Mouse (Mus musculus) mouse embryonic stem cell (cell line): ENCODE measurements around the gene Zzz3.
"Not testable (repeated sequence)": the region's sequence is repeated elsewhere in the genome, so short reads cannot be mapped to it uniquely, and the experiment has no call there.

Experiments used
- in situ Hi-C, 2 experiments: fragments of 300-500 bp; cut with MboI; formaldehyde crosslinking; loops; 1 replicate in 1 of 2; 3 replicates in 1 of 2; pipeline ENCODE4 v1.14.3; 2019 to 2020; ENCODE audit warnings: low sequenced_read_pairs in 2 of 2, low pct_unique_long_range_greater_than_20kb in 1 of 2, mixed read lengths in 1 of 2; ENCODE audit not compliant: unreplicated experiment in 1 of 2

Zzz3 gene

DNA sequence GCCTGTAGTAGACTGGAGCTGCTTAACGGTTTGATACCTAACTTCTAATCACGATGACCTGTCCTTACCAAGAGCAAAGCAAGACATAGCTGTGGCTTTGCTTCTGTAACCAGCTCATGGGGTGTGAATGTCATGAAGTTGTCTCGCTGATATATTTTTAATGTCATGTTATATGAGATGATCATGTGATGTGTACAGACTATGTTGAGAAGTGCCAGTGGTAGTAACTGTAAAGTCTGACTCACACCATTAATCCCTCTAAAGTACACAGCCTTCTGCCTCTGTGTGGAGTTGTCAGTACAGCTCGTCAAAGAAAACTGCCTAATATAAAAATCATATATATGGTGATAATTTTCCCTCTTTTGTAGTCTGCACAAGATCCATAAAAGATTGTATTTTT lies 63.6 kb downstream of the Zzz3 start:
- in situ Hi-C loops: not testable (repeated sequence)

DNA sequence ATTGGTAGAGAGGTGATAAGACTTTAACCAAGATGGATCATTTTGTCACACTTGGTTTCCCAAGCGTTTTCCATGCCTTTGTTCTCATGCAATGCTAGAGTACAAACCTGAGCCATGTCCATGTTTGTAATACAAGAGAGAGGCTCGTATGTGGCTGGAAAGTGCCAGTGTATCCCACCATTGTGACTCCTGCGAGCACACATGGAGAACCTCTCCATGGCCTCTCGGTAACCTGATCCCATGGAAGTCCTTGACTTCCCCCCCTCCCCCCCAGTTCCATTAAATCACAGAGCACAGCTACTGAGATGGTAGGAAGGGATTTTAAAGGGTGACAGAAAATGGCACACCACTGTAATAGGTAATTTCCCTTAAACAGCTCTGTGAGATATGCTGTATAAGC lies 65.5 kb downstream of the Zzz3 start:
- in situ Hi-C loops: no loop called here

DNA sequence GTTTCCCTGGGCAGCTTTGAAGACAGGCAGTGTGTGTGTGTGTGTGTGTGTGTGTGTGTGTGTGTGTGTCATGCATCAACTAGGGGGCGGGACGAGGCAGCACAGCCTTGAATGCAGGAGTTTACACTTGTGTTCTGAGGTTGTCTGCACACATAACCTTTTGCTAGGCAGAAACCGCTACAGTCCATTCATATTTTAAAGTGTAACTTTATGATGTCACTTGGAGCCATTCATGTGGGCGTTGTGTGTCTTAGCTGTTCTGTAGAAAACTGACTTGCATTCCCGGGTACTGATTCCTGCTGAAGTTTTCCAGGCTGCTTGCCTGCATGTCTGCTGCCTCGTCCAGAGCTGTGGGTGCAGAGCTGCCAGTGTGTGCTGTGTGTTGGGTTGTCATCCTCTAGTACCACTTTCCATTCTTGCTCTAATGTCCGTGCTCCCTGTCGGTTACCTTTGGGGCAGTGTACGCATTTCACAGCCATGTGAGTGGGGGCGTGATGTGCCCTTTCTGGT lies 66.8 kb downstream of the Zzz3 start:
- in situ Hi-C loops: no loop called here

GRCm38 (mm10) chr3:152462900-152463299 lies 67.6 kb downstream of the Zzz3 start:
- in situ Hi-C loops: no loop called here

DNA sequence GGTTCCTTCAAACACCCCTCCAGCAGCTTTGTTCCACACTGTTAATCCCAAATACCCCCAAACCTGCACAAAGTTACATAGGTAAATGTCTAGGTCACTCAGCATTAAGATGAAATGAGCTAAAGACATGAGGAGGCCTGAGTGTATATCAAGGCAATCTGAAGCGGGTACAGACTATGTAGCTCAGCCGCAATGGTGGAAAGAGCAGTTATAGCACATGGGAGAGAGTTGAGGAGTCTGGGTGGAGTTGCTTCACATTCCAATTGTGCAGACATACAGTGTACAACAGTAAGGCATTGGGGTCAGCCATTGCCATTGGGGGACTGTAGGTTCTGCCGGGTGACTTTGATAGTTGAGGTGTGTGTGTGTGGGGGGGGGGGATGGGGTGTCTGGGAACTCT lies 69.2 kb downstream of the Zzz3 start:
- in situ Hi-C loops: no loop called here

DNA sequence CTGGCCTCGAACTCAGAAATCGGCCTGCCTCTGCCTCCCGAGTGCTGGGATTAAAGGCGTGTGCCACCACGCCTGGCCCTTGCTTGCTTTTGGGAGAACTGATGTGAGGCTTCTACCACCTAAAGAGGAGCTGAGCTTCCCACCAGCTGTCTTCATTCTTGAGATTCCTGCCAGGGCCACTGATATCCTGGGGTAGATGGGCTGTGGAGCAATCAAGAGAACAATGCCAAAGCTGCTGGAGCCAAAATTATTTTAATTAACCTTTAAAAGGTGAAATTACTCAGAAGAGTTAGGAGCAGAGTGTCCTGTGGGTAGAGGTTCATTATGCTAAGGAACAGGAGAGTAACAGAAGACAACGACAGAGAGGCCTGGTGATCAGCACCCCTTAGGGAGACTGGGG lies 70.1 kb downstream of the Zzz3 start:
- in situ Hi-C loops: no loop called here

DNA sequence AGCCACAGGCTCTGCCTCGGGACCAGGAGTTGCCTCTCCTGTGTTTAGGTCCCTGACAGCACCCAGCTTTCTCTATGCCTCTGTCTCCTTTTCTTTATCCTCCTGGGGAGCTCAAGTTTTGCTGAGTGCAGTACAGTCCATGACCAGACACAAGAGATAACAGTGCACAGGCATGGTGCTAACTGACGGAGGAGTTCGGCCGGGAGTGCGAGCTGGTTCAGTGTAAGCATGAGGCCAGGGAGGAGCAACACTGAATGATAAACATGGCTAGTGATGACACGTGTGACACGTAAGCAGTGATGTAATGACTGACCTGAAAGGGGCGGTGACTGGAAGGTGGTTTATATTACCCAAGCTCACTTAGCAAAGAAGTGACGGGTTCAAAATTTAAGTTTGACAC lies 71.6 kb downstream of the Zzz3 start:
- in situ Hi-C loops: no loop called here

DNA sequence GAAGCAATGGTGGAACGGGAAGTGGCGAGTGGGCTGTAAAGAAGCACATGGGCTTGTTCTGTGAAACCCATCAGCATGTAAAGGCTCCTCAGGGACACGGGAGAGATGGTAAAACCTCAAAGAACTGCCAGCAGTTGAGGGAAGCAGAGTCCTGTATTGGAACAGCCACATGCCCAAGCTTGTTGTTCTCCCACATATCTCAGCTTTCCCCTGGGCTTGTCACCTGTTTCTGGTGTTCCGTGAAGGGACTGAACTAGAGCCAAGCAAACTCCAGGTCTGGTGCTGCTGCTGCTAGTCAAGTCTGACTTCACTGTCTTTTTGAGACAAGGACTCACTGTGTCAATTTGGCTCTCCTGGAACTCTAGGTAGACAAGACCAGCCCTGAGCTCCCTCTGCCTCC lies 72.0 kb downstream of the Zzz3 start:
- in situ Hi-C loops: no loop called here

- in situ Hi-C loops: no loop called here
Observed at GRCm38 (mm10) chr3:152468032-152468431, 72.8 kb downstream of the Zzz3 start.

- in situ Hi-C loops: no loop called here
Observed at GRCm38 (mm10) chr3:152468569-152469041, 73.3 kb downstream of the Zzz3 start.

DNA sequence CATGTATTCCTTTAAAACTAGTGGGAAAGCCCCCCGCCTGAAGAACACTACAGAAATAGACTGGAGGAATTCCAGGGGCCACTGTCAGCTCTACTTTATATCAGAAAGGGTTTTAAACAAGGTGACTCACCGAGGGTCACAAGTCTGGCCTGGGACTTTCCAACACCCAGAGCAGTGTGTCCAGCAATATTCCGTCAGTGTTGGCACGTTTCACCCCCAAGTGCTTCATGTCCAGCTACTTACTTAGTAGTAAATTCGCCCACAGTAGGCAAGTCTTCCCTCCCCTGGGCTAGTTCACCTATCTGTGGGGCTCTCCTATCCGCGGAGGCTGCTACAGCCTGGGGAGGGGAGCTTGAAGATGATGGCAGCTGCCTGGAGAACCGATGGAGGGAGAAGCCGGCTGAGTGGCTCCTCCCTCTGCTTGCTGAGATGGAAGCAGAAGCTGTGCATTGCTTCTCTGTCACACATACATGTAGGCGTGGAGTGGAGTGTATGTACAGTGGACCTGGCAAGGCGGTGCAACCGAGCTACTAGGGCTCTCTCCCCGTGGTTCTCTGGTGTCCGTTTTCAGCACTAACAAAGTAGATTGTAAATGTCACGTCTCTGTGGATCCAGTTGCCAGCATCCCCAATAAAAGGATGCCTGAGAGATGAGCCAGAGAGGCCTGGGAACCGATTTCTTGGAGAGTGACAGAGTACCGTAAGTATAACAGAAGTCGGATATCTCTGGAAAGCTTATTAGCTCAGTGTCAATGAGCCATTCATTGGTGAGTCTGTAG lies 74.3 kb downstream of the Zzz3 start:
- in situ Hi-C loops: loop anchor here in 1 of 2 experiments (10.0 kb wide), 1 partner anchor 275 kb away; no protein-coding TSS in a partner anchor

GRCm38 (mm10) chr3:152470347-152470746 lies 75.1 kb downstream of the Zzz3 start:
- in situ Hi-C loops: loop anchor here in 1 of 2 experiments (10.0 kb wide), 1 partner anchor 274 kb away; no protein-coding TSS in a partner anchor

DNA sequence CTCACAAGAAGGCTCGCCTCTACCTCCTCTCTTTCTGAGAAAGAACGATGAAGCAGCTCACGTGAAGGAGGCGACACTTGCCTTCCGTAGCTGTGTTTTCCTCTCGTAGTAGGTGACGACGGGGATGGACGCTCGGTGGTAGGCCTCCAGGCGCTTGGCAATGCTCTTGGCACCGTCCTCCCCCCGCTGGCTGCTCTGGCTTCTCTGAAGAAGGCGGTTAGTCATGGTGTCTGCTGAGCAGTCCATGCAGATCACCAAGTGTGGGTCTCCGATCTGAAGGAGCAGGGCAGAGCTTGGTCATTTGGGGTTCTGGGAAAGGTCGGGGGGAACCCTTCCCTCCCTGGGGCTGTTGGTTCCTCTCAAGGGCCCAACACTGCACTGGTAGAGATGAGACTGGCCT lies 77.4 kb downstream of the Zzz3 start:
- in situ Hi-C loops: loop anchor here in 1 of 2 experiments (10.0 kb wide), 1 partner anchor 272 kb away; no protein-coding TSS in a partner anchor

DNA sequence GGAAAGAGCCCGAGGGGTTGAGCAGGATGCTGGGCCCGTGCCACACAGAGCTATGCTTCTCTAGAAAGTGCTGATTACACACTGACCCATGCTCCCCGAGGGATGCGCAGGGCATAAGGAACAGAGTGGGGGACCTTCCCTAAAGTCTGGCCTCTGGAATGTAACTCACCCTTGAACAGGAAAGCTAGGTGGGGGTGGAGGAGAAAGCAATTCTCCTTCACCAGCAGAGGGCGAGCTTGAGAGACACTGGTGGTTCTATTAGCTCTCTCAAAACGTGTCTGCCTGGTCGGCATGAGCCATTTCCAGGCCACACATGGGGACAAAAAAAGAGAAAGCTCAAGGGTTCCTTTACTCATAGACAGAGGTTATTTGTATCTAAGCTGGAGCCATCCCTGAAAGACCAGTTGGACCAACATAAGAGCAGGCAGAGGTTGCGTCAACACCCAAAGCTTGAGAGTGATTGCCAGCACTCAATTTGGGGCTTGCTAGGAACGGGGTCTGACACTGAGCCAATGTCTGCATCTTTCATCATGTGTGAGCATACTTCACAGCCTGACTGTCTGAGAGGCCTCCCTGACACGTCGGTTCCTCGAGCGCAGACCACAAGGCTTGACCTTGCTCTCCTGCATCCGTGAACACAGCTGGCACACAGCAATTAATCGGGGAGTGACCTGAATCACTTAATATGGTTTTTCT lies 79.5 kb downstream of the Zzz3 start:
- in situ Hi-C loops: loop anchor here in 1 of 2 experiments (10.0 kb wide), 1 partner anchor 270 kb away; no protein-coding TSS in a partner anchor

GRCm38 (mm10) chr3:152475278-152475669 lies 80.0 kb downstream of the Zzz3 start:
- in situ Hi-C loops: loop anchor here in 1 of 2 experiments (10.0 kb wide), 1 partner anchor 270 kb away; no protein-coding TSS in a partner anchor

DNA sequence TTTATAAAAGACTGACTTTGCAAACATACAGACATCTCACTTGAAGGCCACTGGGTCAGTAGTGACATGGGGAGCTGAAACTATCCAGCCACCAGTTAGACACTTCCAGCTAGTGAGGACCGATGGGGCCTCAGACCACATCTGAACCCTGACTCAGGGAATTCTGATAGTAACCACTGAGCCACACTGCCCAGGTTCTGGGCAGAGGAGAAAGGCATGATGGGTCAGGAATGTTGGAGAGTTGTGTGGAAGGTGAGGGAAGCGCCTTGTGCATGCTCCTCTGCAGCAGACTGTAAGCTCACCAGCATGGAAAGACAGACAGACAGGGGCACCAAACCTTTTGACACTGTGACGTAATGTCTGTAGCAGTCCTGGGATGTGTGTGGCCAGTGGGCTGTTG lies 80.6 kb downstream of the Zzz3 start:
- in situ Hi-C loops: loop anchor here in 1 of 2 experiments (10.0 kb wide), 1 partner anchor 269 kb away; no protein-coding TSS in a partner anchor

GRCm38 (mm10) chr3:152477796-152478527 lies 82.7 kb downstream of the Zzz3 start:
- in situ Hi-C loops: loop anchor here in 1 of 2 experiments (10.0 kb wide), 1 partner anchor 267 kb away; no protein-coding TSS in a partner anchor

DNA sequence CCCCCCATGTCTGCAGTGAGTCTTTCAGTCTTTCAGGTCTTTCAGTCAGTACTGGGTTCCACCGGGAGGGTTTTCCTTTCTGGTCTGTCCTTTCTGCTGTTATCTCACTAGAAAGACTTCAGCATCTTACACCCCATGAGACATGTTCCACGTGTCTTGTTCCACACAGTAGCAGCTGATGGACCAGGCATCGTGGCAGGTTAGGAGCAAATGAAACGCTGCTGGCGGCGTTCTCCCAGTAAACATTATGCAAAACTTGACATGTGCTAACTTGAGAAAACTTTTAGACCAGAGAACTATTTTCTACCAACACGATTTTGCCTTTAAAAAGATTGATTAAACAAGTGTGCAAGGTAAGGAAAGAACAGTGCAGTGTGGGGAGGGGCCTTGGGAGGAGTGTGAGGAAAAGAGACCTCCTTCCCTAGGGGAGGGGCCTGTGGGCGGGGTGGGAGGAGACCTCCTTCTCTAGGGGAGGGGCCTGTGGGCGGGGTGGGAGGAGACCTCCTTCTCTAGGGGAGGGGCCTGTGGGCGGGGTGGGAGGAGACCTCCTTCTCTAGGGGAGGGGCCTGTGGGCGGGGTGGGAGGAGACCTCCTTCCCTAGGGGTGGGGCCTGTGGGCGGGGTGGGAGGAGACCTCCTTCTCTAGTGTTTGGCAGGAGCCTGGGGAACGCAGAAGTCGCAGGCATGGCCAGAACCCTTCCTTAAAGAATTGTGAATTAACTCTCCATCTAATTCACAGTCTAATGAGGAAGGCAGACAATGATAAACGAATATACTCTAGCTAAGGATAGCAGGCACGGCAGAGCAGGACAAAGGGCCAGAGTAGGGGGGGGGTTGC lies 83.5 kb downstream of the Zzz3 start:
- in situ Hi-C loops: loop anchor here in 1 of 2 experiments (10.0 kb wide), 1 partner anchor 266 kb away; no protein-coding TSS in a partner anchor
